ENCODE assay signal across 8 mouse cellular contexts in genomic region chr5:123075576-123076418, GRCm38 (mm10). TPM values are rescaled to one million over a fixed set of nuclear protein-coding genes. Genes with fewer than 3 reads are reported as not detected.
A peak's percentile ranks its signal among the peaks of the same experiment; 100 is the strongest.
DNase-seq lines count a peak whose midpoint lies in the region; ATAC-seq lines count a peak whose summit lies in the region.

No protein-coding gene starts in this region.

- H3K4me3 ChIP-seq in hindbrain, embryonic 15.5 days = peak overlapping the region; percentile 80

- H3K9me3 ChIP-seq in hindbrain, embryonic 15.5 days = no peaks in the 10 kb centered on the region

- peak; percentile 95 for ATAC-seq in hindbrain, embryonic 15.5 days (ENCODE audit: low FRiP score, low read depth)

- DNase-seq in WW6 (ENCODE audit: low read depth, low spot score) = peak; percentile 78
- DNase-seq in cerebellum, postnatal 36 days = peak; percentile 92 to 98
- peak; percentile 90 to 93 for DNase-seq in frontal cortex, postnatal 36 days (ENCODE audit: low spot score in 2 of 2)
- peak; percentile 80 for DNase-seq in left cerebral cortex, adult 11 months (ENCODE audit: low spot score)
- peak; percentile 93 for DNase-seq in lung, postnatal 36 days
- peak; percentile 95 for DNase-seq in retina, embryonic 14.5 days (ENCODE audit: low spot score)
- DNase-seq in thymus, postnatal 36 days = peak; percentile 95 to 97

- peak overlapping the region; percentile 93 for H3K4me2 ChIP-seq in hindbrain, embryonic 15.5 days

- no peaks in the 10 kb centered on the region for H3K36me3 ChIP-seq in hindbrain, embryonic 15.5 days

- H3K9ac ChIP-seq in hindbrain, embryonic 15.5 days = peak overlapping the region; percentile 83

- H3K27ac ChIP-seq in hindbrain, embryonic 15.5 days (replicated peaks) = peak overlapping the region; percentile 77

- H3K27me3 ChIP-seq in hindbrain, embryonic 15.5 days = no peaks in the 10 kb centered on the region

- 8% methylated on average over 44 of the region's 45 CpGs for WGBS in hindbrain, embryonic 15.5 days

- peaks cover 33% of the 10 kb centered on the region for H3K4me1 ChIP-seq in hindbrain, embryonic 15.5 days (replicated peaks)

RNA-seq across cellular contexts. Expression of gene Tmem120b, which starts 7.6 kb away (rescaled TPM):
- 17.9 and 20.7 TPM in 2 replicates for polyA plus RNA-seq in hindbrain, embryonic 15.5 days (2015; fragmentation: Nextera tagmentation; extraction: Ambion mirVana)

RNA-seq across cellular contexts. Expression of gene Morn3, which starts 29.0 kb away (rescaled TPM):
- polyA plus RNA-seq in hindbrain, embryonic 15.5 days (2015; fragmentation: Nextera tagmentation; extraction: Ambion mirVana) = 1.1 and 1.3 TPM in 2 replicates

RNA-seq across cellular contexts. Expression of gene Rhof, which starts 56.7 kb away (rescaled TPM):
- polyA plus RNA-seq in hindbrain, embryonic 15.5 days (2015; fragmentation: Nextera tagmentation; extraction: Ambion mirVana) = 16.7 and 19.3 TPM in 2 replicates

Comparison
In these comparisons a context has a peak if more than half of its experiments do, and no peak if none do; other contexts are left out.
1. Peak in every context shown above with its lines: DNase-seq, ATAC-seq, H3K4me3 ChIP-seq and H3K27ac ChIP-seq.